Mouse (Mus musculus): ENCODE measurements around the gene Fam81b. TPM values are rescaled to one million over a fixed set of nuclear protein-coding genes. Genes with fewer than 3 reads are reported as not detected.

Gene Fam81b
- total RNA-seq, 2 experiments from 2014 or later = not detected

- DNase-seq (ENCODE audit: extremely low spot score in 1 of 2, low spot score in 1 of 2) = no peak
Measured at GRCm38 (mm10) chr13:76195431-76196138, 109.3 kb downstream of the Fam81b start.

GRCm38 (mm10) chr13:76194937-76195336, 109.9 kb downstream of the Fam81b start:
- no peak for DNase-seq (ENCODE audit: extremely low spot score in 1 of 2, low spot score in 1 of 2)

- no peak for DNase-seq (ENCODE audit: extremely low spot score in 1 of 2, low spot score in 1 of 2)
Measured at GRCm38 (mm10) chr13:76190273-76190672, 114.6 kb downstream of the Fam81b start.

- DNase-seq (ENCODE audit: extremely low spot score in 1 of 2, low spot score in 1 of 2) = peak; percentile 54 to 59
Measured at GRCm38 (mm10) chr13:76189190-76189589, 115.7 kb downstream of the Fam81b start.

- DNase-seq (ENCODE audit: extremely low spot score in 1 of 2, low spot score in 1 of 2) = no peak
Measured at GRCm38 (mm10) chr13:76187651-76188050, 117.2 kb downstream of the Fam81b start.

GRCm38 (mm10) chr13:76178700-76179099, 126.2 kb downstream of the Fam81b start:
- no peak for DNase-seq (ENCODE audit: extremely low spot score in 1 of 2, low spot score in 1 of 2)

- DNase-seq (ENCODE audit: extremely low spot score in 1 of 2, low spot score in 1 of 2) = no peak
Measured at GRCm38 (mm10) chr13:76174297-76174696, 130.6 kb downstream of the Fam81b start.

- no peak for DNase-seq (ENCODE audit: extremely low spot score in 1 of 2, low spot score in 1 of 2)
Measured at GRCm38 (mm10) chr13:76160587-76160986, 144.3 kb downstream of the Fam81b start.

- no peak for DNase-seq (ENCODE audit: extremely low spot score in 1 of 2, low spot score in 1 of 2)
Measured at GRCm38 (mm10) chr13:76157508-76157907, 147.4 kb downstream of the Fam81b start.

- no peak for DNase-seq (ENCODE audit: extremely low spot score in 1 of 2, low spot score in 1 of 2)
Measured at GRCm38 (mm10) chr13:76157099-76157498, 147.8 kb downstream of the Fam81b start.

Small RNA genes lying within 50 kb of the gene (microRNA-seq; reads per million reads assigned to microRNA genes)
- gene Gm24025 = 0 reads per million in 2 experiments

Other genes starting within 250 kb of the Fam81b start
- gene Gpr150, start 248.1 kb downstream of the Fam81b start, total RNA-seq (2021) = 1 to 10 TPM; 1.7 to 1.9 TPM
- gene Arsk, start 206.4 kb downstream of the Fam81b start, total RNA-seq (2021) = 1 to 10 TPM; 5.3 to 5.7 TPM
- 10 to 100 TPM; 19.2 to 21.3 TPM for gene Ttc37, start 206.3 kb downstream of the Fam81b start, total RNA-seq (2021)
- gene Mctp1, start 79.5 kb upstream of the Fam81b start, total RNA-seq (2021) = 10 to 100 TPM; 52.7 to 55.0 TPM